Mouse (Mus musculus) myocyte (in vitro differentiated cells): Measurements from ENCODE around the gene Hmx1. TPM values are rescaled to one million over a fixed set of nuclear protein-coding genes. Genes with fewer than 3 reads are reported as not detected.

Experiments used
- H3K27me3 ChIP-seq: one replicate; pipeline ENCODE4 v1.6.1; 2011; ENCODE audit not compliant: control insufficient read depth, insufficient read depth, insufficient read length
- H3K36me3 ChIP-seq: one replicate; pipeline ENCODE4 v1.6.1; 2011; ENCODE audit not compliant: control insufficient read depth, insufficient read depth
- H3K4me2 ChIP-seq: one replicate; pipeline ENCODE4 v1.6.1; 2011; ENCODE audit warnings: low read depth, control low read depth
- H3K4me3 ChIP-seq: one replicate; pipeline ENCODE4 v1.5.1; 2011; ENCODE audit warnings: mild to moderate bottlenecking, control low read depth, moderate library complexity
- H3K79me2 ChIP-seq: one replicate; pipeline ENCODE4 v1.6.1; 2011; ENCODE audit not compliant: control insufficient read depth, insufficient read depth
- H3ac ChIP-seq: one replicate; pipeline ENCODE4 v1.6.1; 2011; ENCODE audit not compliant: control insufficient read depth, insufficient read length
- CEBPB ChIP-seq: IDR thresholded peaks from 2 replicates; pipeline ENCODE4 v1.6.1; 2011; ENCODE audit warnings: mild to moderate bottlenecking, moderate library complexity; ENCODE audit not compliant: poor library complexity, insufficient read depth, severe bottlenecking
- E2F4 ChIP-seq: IDR thresholded peaks from one replicate; pipeline ENCODE4 v1.6.1; 2011; ENCODE audit warnings: mild to moderate bottlenecking, control low read depth, moderate library complexity; ENCODE audit not compliant: insufficient read depth
- MAX ChIP-seq: IDR thresholded peaks from one replicate; pipeline ENCODE4 v1.6.1; 2011; ENCODE audit warnings: low read depth, mild to moderate bottlenecking, control low read depth
- MYOD1 ChIP-seq, 3 experiments: IDR thresholded peaks; one replicate each; pipeline ENCODE4 v1.6.1; 2011; ENCODE audit warnings: control low read depth in 2 of 3, low read depth in 2 of 3, mild to moderate bottlenecking in 2 of 3, moderate library complexity in 1 of 3; ENCODE audit not compliant: insufficient read length in 2 of 3, control insufficient read depth in 1 of 3
- MYOG ChIP-seq, 3 experiments: IDR thresholded peaks; one replicate each; pipeline ENCODE4 v1.6.1; 2011; ENCODE audit warnings: control low read depth in 2 of 3, low read depth in 2 of 3, mild to moderate bottlenecking in 2 of 3; ENCODE audit not compliant: insufficient read length in 2 of 3, control insufficient read depth in 1 of 3, insufficient read depth in 1 of 3
- POLR2A ChIP-seq: IDR thresholded peaks from one replicate; pipeline ENCODE4 v1.6.1; 2011; ENCODE audit warnings: low read depth, mild to moderate bottlenecking, control low read depth, moderate library complexity; ENCODE audit not compliant: insufficient read length
- POLR2AphosphoS2 ChIP-seq: IDR thresholded peaks from one replicate; pipeline ENCODE4 v1.6.1; 2011; ENCODE audit warnings: low read depth, control low read depth; ENCODE audit not compliant: insufficient read length
- REST ChIP-seq: IDR thresholded peaks from one replicate; pipeline ENCODE4 v1.6.1; 2011; ENCODE audit warnings: mild to moderate bottlenecking, control low read depth, moderate library complexity; ENCODE audit not compliant: insufficient read depth, insufficient read length
- SRF ChIP-seq: IDR thresholded peaks from one replicate; pipeline ENCODE4 v1.6.1; 2011; ENCODE audit warnings: low read depth; ENCODE audit not compliant: control insufficient read depth, insufficient read length
- TCF12 ChIP-seq: IDR thresholded peaks from one replicate; pipeline ENCODE4 v1.6.1; 2011; ENCODE audit warnings: mild to moderate bottlenecking, control low read depth; ENCODE audit not compliant: poor library complexity, insufficient read depth, severe bottlenecking
- TCF3 ChIP-seq: IDR thresholded peaks from one replicate; pipeline ENCODE4 v1.6.1; 2011; ENCODE audit warnings: low read depth, control low read depth; ENCODE audit not compliant: insufficient read length
- USF1 ChIP-seq: IDR thresholded peaks from one replicate; pipeline ENCODE4 v1.6.1; 2011; ENCODE audit warnings: low read depth, mild to moderate bottlenecking, control low read depth, moderate library complexity
- polyA plus RNA-seq: library from polyadenylated mRNA; unstranded; fragments of >200 nt; fragmentation: generic; extraction: Trizol; gene quantifications from one replicate; pipeline ENCODE4 v1.2.1, GENCODE M21; 2012; ENCODE audit warnings: missing spikeins

Hmx1 gene
- polyA plus RNA-seq, 1 experiment, result not detected

- Histone ChIP-seq H3K79me2 (no peaks in the 10 kb centered on the region), H3K27me3 (peaks cover 88% of the 10 kb centered on the region), H3K36me3 (no peaks in the 10 kb centered on the region), H3ac (no peak overlapping the region), H3K4me3 (no peak overlapping the region), H3K4me2 (no peak overlapping the region)
- TF ChIP-seq TCF3 (no peak), E2F4 (no peak), POLR2AphosphoS2 (no peak), CEBPB (no peak), MYOG (IDR thresholded peaks at IDR 0.05; ENCODE audit: control insufficient read depth in 1 of 3, insufficient read depth in 1 of 3, insufficient read length in 2 of 3, low read depth in 2 of 3) (no peak), USF1 (no peak), SRF (no peak), POLR2A (no peak), TCF12 (no peak), MYOD1 (IDR thresholded peaks at IDR 0.05; ENCODE audit: control insufficient read depth in 1 of 3, insufficient read length in 2 of 3, low read depth in 2 of 3) (no peak), MAX (no peak), REST (no peak)
Observed at GRCm38 (mm10) chr5:35407411-35407930, 18.6 kb downstream of the Hmx1 start.

- no peak overlapping the region for H3K4me2 ChIP-seq
- no peak for TF ChIP-seq POLR2AphosphoS2
- no peak for TF ChIP-seq CEBPB
- no peak for TF ChIP-seq SRF
- H3ac ChIP-seq, result no peak overlapping the region
- H3K79me2 ChIP-seq, result no peaks in the 10 kb centered on the region
- no peak overlapping the region for H3K4me3 ChIP-seq
- peaks cover 79% of the 10 kb centered on the region for H3K27me3 ChIP-seq
- no peaks in the 10 kb centered on the region for H3K36me3 ChIP-seq
Observed at GRCm38 (mm10) chr5:35411028-35411427, 22.1 kb downstream of the Hmx1 start.

GRCm38 (mm10) chr5:35412833-35413232 lies 23.9 kb downstream of the Hmx1 start:
- Histone ChIP-seq H3K4me3 (no peak overlapping the region), H3K79me2 (no peaks in the 10 kb centered on the region), H3ac (no peak overlapping the region), H3K4me2 (no peak overlapping the region), H3K36me3 (no peaks in the 10 kb centered on the region), H3K27me3 (peaks cover 76% of the 10 kb centered on the region)
- no peak for TF ChIP-seq TCF12
- no peak for TF ChIP-seq CEBPB
- TF ChIP-seq POLR2AphosphoS2, result no peak
- no peak for TF ChIP-seq POLR2A
- TF ChIP-seq SRF, result no peak
- no peak for TF ChIP-seq MYOD1 (IDR thresholded peaks at IDR 0.05; ENCODE audit: control insufficient read depth in 1 of 3, insufficient read length in 2 of 3, low read depth in 2 of 3)
- no peak for TF ChIP-seq MYOG (IDR thresholded peaks at IDR 0.05; ENCODE audit: control insufficient read depth in 1 of 3, insufficient read depth in 1 of 3, insufficient read length in 2 of 3, low read depth in 2 of 3)
- no peak for TF ChIP-seq E2F4
- no peak for TF ChIP-seq TCF3
- no peak for TF ChIP-seq MAX
- no peak for TF ChIP-seq REST
- TF ChIP-seq USF1, result no peak

- no peaks in the 10 kb centered on the region for H3K79me2 ChIP-seq
- H3K36me3 ChIP-seq, result no peaks in the 10 kb centered on the region
- H3ac ChIP-seq, result no peak overlapping the region
- TF ChIP-seq REST (no peak), USF1 (no peak), CEBPB (no peak), POLR2AphosphoS2 (no peak), E2F4 (no peak), SRF (no peak), TCF3 (no peak)
- H3K4me2 ChIP-seq, result no peak overlapping the region
- H3K4me3 ChIP-seq, result no peak overlapping the region
- peaks cover 40% of the 10 kb centered on the region for H3K27me3 ChIP-seq
Observed at GRCm38 (mm10) chr5:35417707-35418106, 28.8 kb downstream of the Hmx1 start.

GRCm38 (mm10) chr5:35421622-35422021 lies 32.7 kb downstream of the Hmx1 start:
- Histone ChIP-seq H3K4me3 (no peak overlapping the region), H3K27me3 (peaks cover 35% of the 10 kb centered on the region), H3ac (no peak overlapping the region), H3K79me2 (no peaks in the 10 kb centered on the region), H3K4me2 (no peak overlapping the region), H3K36me3 (no peaks in the 10 kb centered on the region)
- no peak for TF ChIP-seq CEBPB
- TF ChIP-seq MYOG (IDR thresholded peaks at IDR 0.05; ENCODE audit: control insufficient read depth in 1 of 3, insufficient read depth in 1 of 3, insufficient read length in 2 of 3, low read depth in 2 of 3), result no peak
- TF ChIP-seq MAX, result no peak
- TF ChIP-seq POLR2A, result no peak
- TF ChIP-seq SRF, result no peak
- no peak for TF ChIP-seq USF1
- no peak for TF ChIP-seq TCF3
- no peak for TF ChIP-seq TCF12
- no peak for TF ChIP-seq E2F4
- TF ChIP-seq MYOD1 (IDR thresholded peaks at IDR 0.05; ENCODE audit: control insufficient read depth in 1 of 3, insufficient read length in 2 of 3, low read depth in 2 of 3), result no peak
- no peak for TF ChIP-seq POLR2AphosphoS2
- TF ChIP-seq REST, result no peak
